ENCODE assay signal across 26 mouse cellular contexts in the genomic region with DNA sequence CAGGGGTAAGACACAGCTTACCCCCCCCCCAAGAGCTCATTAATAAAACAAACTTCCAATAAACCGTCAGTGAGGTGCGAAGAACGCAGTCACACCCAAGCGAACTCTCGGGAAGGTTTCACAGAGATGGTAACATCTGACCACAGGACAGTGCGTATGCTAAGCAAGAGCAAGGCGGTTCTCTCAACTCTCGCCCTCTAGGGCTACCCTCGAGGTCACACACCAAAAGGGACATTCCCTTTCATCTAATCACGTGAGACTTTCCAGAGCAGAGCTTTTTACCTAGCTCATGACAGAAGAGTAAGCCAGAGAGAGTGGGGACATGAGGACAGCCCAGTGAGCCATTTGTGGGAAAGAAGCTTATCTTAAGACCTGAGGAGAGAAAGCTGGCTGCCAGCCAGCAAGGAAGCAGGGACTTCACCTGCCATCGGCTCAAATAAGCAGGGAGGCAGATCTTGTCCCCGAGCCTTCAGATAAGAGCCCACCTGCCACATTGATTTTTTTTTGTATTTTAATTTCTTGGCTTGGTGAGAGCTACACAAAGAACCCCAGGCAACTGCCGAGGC. TPM values are rescaled to one million over a fixed set of nuclear protein-coding genes. Genes with fewer than 3 reads are reported as not detected.
DNase-seq lines count a peak whose midpoint lies in the region; ATAC-seq and TF ChIP-seq lines count a peak whose summit lies in the region.
"Had no signal": no experiment of that assay in that cellular context is flagged by ENCODE, and none has a peak within 500 bp of the region (broad histone marks: within the 10 kb centered on the region; RNA-seq: fewer than 3 reads in every experiment).

No protein-coding gene starts in this region.

- no peak overlapping the region for H3K27ac ChIP-seq in hindbrain, postnatal 0 days
- H3K27ac ChIP-seq in hindbrain, embryonic 16.5 days (ENCODE audit: low read depth, low read length) = no peak overlapping the region
- H3K27ac ChIP-seq in intestine, embryonic 15.5 days = peak overlapping the region; percentile 2; the same call in 1 of the 2 replicates
- no peak overlapping the region for H3K27ac ChIP-seq in kidney, embryonic 15.5 days
- H3K27ac ChIP-seq: heart, embryonic 13.5 days; hindbrain, embryonic 14.5 days; kidney, postnatal 0 days; left cerebral cortex, adult 2 months; liver, embryonic 13.5 days; lung, embryonic 15.5 days; midbrain, embryonic 12.5 days had no signal

- no peak for ATAC-seq in hindbrain, postnatal 0 days
- no peak for ATAC-seq in hindbrain, embryonic 16.5 days
- ATAC-seq in intestine, embryonic 15.5 days = peak; percentile 82
- no peak for ATAC-seq in cerebellum, adult (ENCODE audit: insufficient number of reproducible peaks, low FRiP score, low TSS enrichment)
- ATAC-seq in kidney, embryonic 15.5 days (replicated peaks; ENCODE audit: low FRiP score) = no peak
- ATAC-seq: CD4-positive, CD25-positive, alpha-beta regulatory T cell, adult 4 months had no signal

- no peak overlapping the region for H3K4me3 ChIP-seq in hindbrain, postnatal 0 days (ENCODE audit: low read length)
- no peak overlapping the region for H3K4me3 ChIP-seq in hindbrain, embryonic 16.5 days (ENCODE audit: low read length)
- no peak overlapping the region for H3K4me3 ChIP-seq in intestine, embryonic 15.5 days (replicated peaks)
- no peak overlapping the region for H3K4me3 ChIP-seq in kidney, embryonic 15.5 days (replicated peaks)
- H3K4me3 ChIP-seq: heart, embryonic 13.5 days; left cerebral cortex, adult 2 months; liver, embryonic 13.5 days; lung, embryonic 15.5 days; midbrain, embryonic 12.5 days had no signal

- no peaks in the 10 kb centered on the region for H3K27me3 ChIP-seq in hindbrain, postnatal 0 days (ENCODE audit: insufficient read depth, low read length)
- no peaks in the 10 kb centered on the region for H3K27me3 ChIP-seq in hindbrain, embryonic 16.5 days (replicated peaks; ENCODE audit: control insufficient read depth, insufficient read depth, low read length)
- no peaks in the 10 kb centered on the region for H3K27me3 ChIP-seq in intestine, embryonic 15.5 days (replicated peaks)
- H3K27me3 ChIP-seq in kidney, embryonic 15.5 days = no peaks in the 10 kb centered on the region
- H3K27me3 ChIP-seq: liver, embryonic 13.5 days; lung, embryonic 15.5 days; midbrain, embryonic 12.5 days had no signal

- H3K36me3 ChIP-seq in hindbrain, postnatal 0 days (ENCODE audit: insufficient read depth, low read length) = no peaks in the 10 kb centered on the region
- H3K36me3 ChIP-seq in hindbrain, embryonic 16.5 days (ENCODE audit: control insufficient read depth, insufficient read depth, low read length) = no peaks in the 10 kb centered on the region
- no peaks in the 10 kb centered on the region for H3K36me3 ChIP-seq in intestine, embryonic 15.5 days
- no peaks in the 10 kb centered on the region for H3K36me3 ChIP-seq in kidney, embryonic 15.5 days
- H3K36me3 ChIP-seq: G1E; heart, embryonic 13.5 days; liver, embryonic 13.5 days; lung, embryonic 15.5 days; midbrain, embryonic 12.5 days had no signal

- H3K9ac ChIP-seq in hindbrain, postnatal 0 days (replicated peaks; ENCODE audit: low read length) = no peak overlapping the region
- H3K9ac ChIP-seq in hindbrain, embryonic 16.5 days (ENCODE audit: low read depth, low read length) = no peak overlapping the region
- no peak overlapping the region for H3K9ac ChIP-seq in intestine, embryonic 15.5 days
- no peak overlapping the region for H3K9ac ChIP-seq in kidney, embryonic 15.5 days
- H3K9ac ChIP-seq: forebrain, postnatal 0 days; heart, embryonic 13.5 days; hindbrain, embryonic 14.5 days; liver, embryonic 13.5 days; lung, embryonic 15.5 days; midbrain, embryonic 12.5 days had no signal

- no peaks in the 10 kb centered on the region for H3K9me3 ChIP-seq in hindbrain, postnatal 0 days (ENCODE audit: low read length)
- H3K9me3 ChIP-seq in hindbrain, embryonic 16.5 days (ENCODE audit: control insufficient read depth, low read length) = no peaks in the 10 kb centered on the region
- H3K9me3 ChIP-seq in intestine, embryonic 15.5 days = no peaks in the 10 kb centered on the region
- H3K9me3 ChIP-seq in kidney, embryonic 15.5 days (replicated peaks) = no peaks in the 10 kb centered on the region
- H3K9me3 ChIP-seq: G1E; heart, embryonic 13.5 days; liver, embryonic 13.5 days; lung, embryonic 15.5 days; midbrain, embryonic 12.5 days had no signal

- WGBS in hindbrain, postnatal 0 days = 61% methylated on average over 13 of the region's 13 CpGs
- 67% methylated on average over 13 of the region's 13 CpGs for WGBS in hindbrain, embryonic 16.5 days
- 39% methylated on average over 13 of the region's 13 CpGs for WGBS in intestine, embryonic 15.5 days
- WGBS in kidney, embryonic 15.5 days = 44% methylated on average over 13 of the region's 13 CpGs

- H3K4me2 ChIP-seq in hindbrain, postnatal 0 days (ENCODE audit: low read depth, low read length) = no peak overlapping the region
- no peak overlapping the region for H3K4me2 ChIP-seq in hindbrain, embryonic 16.5 days (ENCODE audit: low read length)
- H3K4me2 ChIP-seq in intestine, embryonic 15.5 days (replicated peaks) = 0 out of 2 replicates have a peak overlapping the region, but pooled peaks have one; percentile 7
- no peak overlapping the region for H3K4me2 ChIP-seq in kidney, embryonic 15.5 days
- H3K4me2 ChIP-seq: heart, embryonic 13.5 days; hindbrain, embryonic 14.5 days; liver, embryonic 13.5 days; lung, embryonic 15.5 days; midbrain, embryonic 12.5 days had no signal

- peak; percentile 31 for DNase-seq in hindbrain, postnatal 0 days (ENCODE audit: low spot score)
- DNase-seq in ES-CJ7 (ENCODE audit: low read depth, low spot score) = peak; percentile 34
- DNase-seq in retina, postnatal 7 days (ENCODE audit: low read depth, low spot score) = peak; percentile 69
- DNase-seq in frontal cortex, postnatal 10 days (ENCODE audit: low spot score in 2 of 2) = no peak
- DNase-seq: adrenal gland, postnatal 10 days; cerebellum, adult 8-10 months; forebrain, postnatal 0 days; gastrocnemius, postnatal 25 days; heart, adult 18-20 months; heart, postnatal 36 days; kidney, adult 18-20 months; layer of hippocampus, adult 9-11 months; liver, embryonic 13.5 days; thymus, postnatal 14 days had no signal

- no peaks in the 10 kb centered on the region for H3K4me1 ChIP-seq in hindbrain, postnatal 0 days (ENCODE audit: insufficient read depth, low read length)
- no peaks in the 10 kb centered on the region for H3K4me1 ChIP-seq in hindbrain, embryonic 16.5 days (ENCODE audit: control insufficient read depth, insufficient read depth, low read depth, low read length)
- peaks cover 8% of the 10 kb centered on the region; the same call in 1 of the 2 replicates for H3K4me1 ChIP-seq in intestine, embryonic 15.5 days (replicated peaks)
- peaks cover 22% of the 10 kb centered on the region for H3K4me1 ChIP-seq in kidney, embryonic 15.5 days
- H3K4me1 ChIP-seq: liver, embryonic 13.5 days; lung, embryonic 15.5 days; midbrain, embryonic 12.5 days had no signal

- TF ChIP-seq CTCF in hindbrain, postnatal 0 days (IDR thresholded peaks at IDR 0.05; ENCODE audit: low read depth) = no peak

RNA-seq across cellular contexts. Expression of gene Vdr, which starts 18.9 kb away (rescaled TPM):
- total RNA-seq in hindbrain, postnatal 0 days (2014; rRNA removed) = 0.26 and 0.29 TPM in 2 replicates
- polyA plus RNA-seq in hindbrain, postnatal 0 days (2015; fragmentation: Nextera tagmentation; extraction: Ambion mirVana) = 0.38 and 0.76 TPM in 2 replicates
- polyA plus RNA-seq in hindbrain, embryonic 16.5 days (2015; fragmentation: Nextera tagmentation; extraction: Ambion mirVana) = 0.17 and 0.26 TPM in 2 replicates
- 1.5 and 2.2 TPM in 2 replicates for polyA plus RNA-seq in intestine, embryonic 15.5 days (2015; fragmentation: Nextera tagmentation; extraction: Ambion mirVana)
- polyA plus RNA-seq in kidney, embryonic 15.5 days (2015; fragmentation: Nextera tagmentation; extraction: Ambion mirVana) = 6.5 and 7.2 TPM in 2 replicates

RNA-seq across cellular contexts. Expression of gene Tmem106c, which starts 34.7 kb away (rescaled TPM):
- total RNA-seq in hindbrain, postnatal 0 days (2014; rRNA removed) = 53.7 and 57.9 TPM in 2 replicates
- polyA plus RNA-seq in hindbrain, postnatal 0 days (2015; fragmentation: Nextera tagmentation; extraction: Ambion mirVana) = 55.9 and 57.9 TPM in 2 replicates
- 58.3 and 60.6 TPM in 2 replicates for polyA plus RNA-seq in hindbrain, embryonic 16.5 days (2015; fragmentation: Nextera tagmentation; extraction: Ambion mirVana)
- 39.3 and 44.4 TPM in 2 replicates for polyA plus RNA-seq in intestine, embryonic 15.5 days (2015; fragmentation: Nextera tagmentation; extraction: Ambion mirVana)
- polyA plus RNA-seq in kidney, embryonic 15.5 days (2015; fragmentation: Nextera tagmentation; extraction: Ambion mirVana) = 46.5 and 51.7 TPM in 2 replicates

Comparison
In these comparisons a context has a peak if more than half of its experiments do, and no peak if none do; other contexts are left out.
1. DNase-seq: peak in hindbrain, postnatal 0 days (single experiment), ES-CJ7 (single experiment) and retina, postnatal 7 days (single experiment); none in frontal cortex, postnatal 10 days (0 of 2).